Mouse (Mus musculus): Measurements from ENCODE around the gene Myh6. TPM values are rescaled to one million over a fixed set of nuclear protein-coding genes. Genes with fewer than 3 reads are reported as not detected.
"Not testable (repeated sequence)": the region's sequence is repeated elsewhere in the genome, so short reads cannot be mapped to it uniquely, and the experiment has no call there.

Gene Myh6
- total RNA-seq, 2 experiments from 2014 or later = 42.1 to 200 TPM

- no peak for DNase-seq
Measured at GRCm38 (mm10) chr14:54994869-54995186, 28.1 kb upstream of the Myh6 start.

- no peak for DNase-seq
Measured at GRCm38 (mm10) chr14:54994136-54994868, 27.6 kb upstream of the Myh6 start, which contains the start of gene Myh7. TSS of gene Myh7 (minus strand) at chr14:54994626.

- DNase-seq = no peak
Measured at GRCm38 (mm10) chr14:54993636-54994035, 26.9 kb upstream of the Myh6 start.

- DNase-seq = no peak
Measured at GRCm38 (mm10) chr14:54992196-54992595, 25.5 kb upstream of the Myh6 start.

DNA sequence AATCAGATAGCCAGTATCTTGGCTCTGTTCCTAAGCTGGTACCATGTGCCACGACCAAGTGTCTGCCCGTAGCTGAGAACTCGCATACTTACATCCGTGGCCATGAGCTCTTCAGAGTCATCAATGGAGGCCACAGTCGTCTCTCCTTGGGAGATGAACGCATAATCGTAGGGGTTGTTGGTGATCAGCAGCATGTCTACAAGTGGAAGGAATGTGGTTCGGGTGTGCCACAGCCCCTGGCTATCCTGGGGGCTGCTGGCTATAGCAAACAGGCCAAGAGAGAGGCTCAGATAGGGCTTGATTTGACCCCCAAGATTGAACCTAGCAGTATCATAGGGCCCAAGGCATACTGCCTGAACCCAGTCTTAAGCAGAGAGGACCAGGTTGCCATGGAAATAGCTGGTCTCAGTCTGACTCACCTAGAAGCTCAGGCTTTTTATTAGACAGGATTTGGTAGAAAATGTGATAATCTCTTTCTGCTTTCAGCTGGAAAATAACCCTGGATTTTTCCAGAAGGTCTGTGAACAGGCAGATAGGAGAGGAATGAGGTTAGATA, 23.2 kb upstream of the Myh6 start:
- no peak for DNase-seq

DNA sequence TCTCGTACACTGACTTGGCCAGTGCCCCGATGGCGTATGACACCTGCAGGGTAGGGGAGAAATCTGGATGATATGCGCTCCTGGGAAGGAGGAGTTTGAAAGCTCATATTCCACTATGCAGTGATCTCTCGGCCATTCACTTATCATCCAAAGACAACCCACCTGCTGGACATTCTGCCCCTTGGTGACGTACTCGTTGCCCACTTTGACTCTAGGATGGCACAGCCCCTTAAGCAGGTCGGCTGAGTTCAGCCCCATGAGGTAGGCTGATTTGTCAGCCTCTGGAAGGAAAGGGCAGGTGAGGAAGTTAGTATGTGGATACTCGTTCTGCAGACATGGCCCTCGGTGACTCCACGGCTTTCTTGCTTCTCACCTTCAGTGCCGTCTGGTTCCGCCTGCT, 22.2 kb upstream of the Myh6 start:
- no peak for DNase-seq

DNA sequence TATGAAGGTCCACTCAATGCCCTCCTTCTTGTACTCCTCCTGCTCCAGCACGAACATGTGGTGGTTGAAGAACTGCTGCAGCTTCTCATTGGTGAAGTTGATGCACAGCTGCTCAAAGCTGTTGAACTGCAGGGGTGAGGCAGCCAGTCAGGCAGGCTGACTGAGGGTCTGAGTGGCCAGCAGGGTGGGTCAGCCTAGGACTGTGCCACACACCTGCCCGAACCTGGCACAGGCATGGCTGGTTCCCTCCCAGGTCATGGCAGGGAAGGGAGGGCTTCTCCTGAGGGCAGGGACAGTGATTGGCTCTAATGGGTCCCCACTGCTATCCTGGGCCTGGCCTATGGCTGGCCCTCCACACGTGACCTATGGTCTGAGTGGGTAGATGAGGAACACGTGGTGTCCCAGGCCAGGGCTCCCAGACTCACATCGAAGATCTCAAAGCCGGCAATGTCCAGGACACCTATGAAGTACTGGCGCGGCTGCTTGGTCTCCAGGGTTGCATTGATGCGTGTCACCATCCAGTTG, 21.7 kb upstream of the Myh6 start:
- DNase-seq = not testable (repeated sequence)

DNA sequence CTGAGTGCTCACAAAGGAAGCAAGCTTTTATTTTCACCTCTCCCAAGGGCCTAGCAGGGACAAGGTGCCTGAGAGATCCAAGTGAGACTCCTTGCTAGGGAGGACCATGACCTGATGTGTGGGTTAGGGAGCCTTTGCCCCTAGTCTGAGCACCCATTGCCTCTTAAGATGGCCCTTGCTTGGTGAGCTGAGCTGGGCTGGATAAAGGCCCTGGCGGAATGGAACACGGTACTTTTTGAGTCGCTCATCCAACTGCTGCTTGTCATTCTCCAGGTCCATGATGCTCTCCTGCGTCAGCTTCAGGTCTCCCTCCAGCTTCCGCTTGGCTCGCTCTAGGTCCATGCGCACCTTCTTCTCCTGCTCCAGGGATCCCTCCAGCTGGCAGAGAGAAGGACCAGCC, 15.2 kb upstream of the Myh6 start:
- no peak for DNase-seq

DNA sequence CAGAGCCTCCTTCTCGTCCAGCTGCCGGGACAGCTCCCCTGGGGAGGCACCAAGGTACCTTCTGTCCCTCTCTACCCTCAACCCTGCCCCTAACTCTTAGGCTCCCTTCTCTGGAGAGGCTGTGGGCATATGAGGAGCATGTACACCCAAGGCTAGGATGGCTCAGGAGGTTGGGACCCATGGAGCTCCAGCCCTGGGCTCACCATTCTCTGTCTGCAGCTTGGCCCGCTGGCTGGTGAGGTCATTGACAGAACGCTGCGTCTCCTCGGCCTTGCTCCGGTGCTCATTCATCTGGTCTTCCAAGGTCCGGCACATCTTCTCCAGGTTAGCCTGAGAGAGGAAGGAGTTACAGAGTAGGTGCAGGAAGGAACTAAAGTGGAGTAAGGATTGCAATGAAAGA, 11.9 kb upstream of the Myh6 start:
- DNase-seq = no peak

- no peak for DNase-seq
Measured at GRCm38 (mm10) chr14:54976633-54977032, 9.9 kb upstream of the Myh6 start, which contains the start of gene Gm17428. TSS of gene Gm17428 (plus strand) at chr14:54976933.

- DNase-seq = no peak
Measured at GRCm38 (mm10) chr14:54974068-54974791, 7.5 kb upstream of the Myh6 start.

- DNase-seq = not testable (repeated sequence)
Measured at GRCm38 (mm10) chr14:54972786-54973185, 6.1 kb upstream of the Myh6 start.

DNA sequence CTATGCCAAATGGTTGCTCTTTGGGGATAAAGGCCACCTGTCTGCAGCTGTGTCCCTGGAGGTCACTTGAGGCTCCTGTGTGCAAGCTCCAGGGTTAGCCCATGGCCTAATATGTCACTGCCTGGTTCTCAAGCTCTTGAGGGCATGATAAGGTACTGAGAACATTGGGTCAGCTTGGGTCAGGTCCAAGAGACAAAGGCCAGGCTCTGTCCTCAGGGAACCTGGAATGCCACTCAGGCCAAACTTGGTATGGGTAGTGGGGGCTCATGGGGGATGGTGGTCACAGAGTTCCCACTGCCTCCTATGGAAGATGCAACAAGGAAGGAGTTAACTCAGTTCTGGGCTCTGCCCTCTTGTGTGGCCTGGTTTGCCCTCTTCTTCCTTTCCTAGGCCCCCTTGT, 1.6 kb upstream of the Myh6 start:
- no peak for DNase-seq

- no peak for DNase-seq
Measured at GRCm38 (mm10) chr14:54967874-54968273, 1.1 kb upstream of the Myh6 start.

- DNase-seq = no peak
Measured at GRCm38 (mm10) chr14:54965631-54966030, 1.1 kb downstream of the Myh6 start.

DNA sequence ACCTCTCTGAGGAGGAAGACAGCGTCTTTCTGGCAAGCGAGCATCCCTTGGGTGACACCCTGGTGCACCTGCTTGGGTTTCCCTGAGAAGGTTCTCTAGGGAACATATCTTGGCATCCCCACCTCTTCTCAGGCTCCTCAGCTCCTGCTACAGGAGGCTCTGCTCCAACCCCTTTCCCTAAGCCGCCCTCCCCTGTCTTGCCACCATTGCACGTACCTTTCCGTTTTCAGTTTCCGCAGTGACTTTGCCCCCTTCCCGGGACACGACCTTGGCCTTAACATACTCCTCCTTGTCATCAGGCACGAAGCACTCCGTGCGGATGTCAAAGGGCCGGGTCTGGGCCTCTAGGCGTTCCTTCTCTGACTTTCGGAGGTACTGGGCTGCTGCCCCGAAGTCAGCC, 1.7 kb downstream of the Myh6 start:
- DNase-seq = no peak

DNA sequence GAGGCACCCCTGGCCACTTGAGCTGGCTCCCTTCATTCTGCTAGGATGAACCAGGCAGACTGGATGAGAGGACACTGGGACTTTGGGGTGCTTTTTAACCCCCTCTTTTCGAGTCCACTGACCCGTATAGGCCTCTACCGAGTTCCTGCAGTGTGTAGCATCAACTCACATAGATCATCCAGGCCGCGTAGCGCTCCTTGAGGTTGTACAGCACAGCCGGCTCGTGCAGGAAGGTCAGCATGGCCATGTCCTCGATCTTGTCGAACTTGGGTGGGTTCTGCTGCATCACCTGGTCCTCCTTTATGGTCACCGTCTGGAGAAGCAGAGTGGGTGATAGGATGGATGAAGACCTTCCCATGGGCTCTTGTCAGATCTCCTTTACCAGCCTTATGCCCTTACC, 3.0 kb downstream of the Myh6 start:
- no peak for DNase-seq

GRCm38 (mm10) chr14:54962714-54963113, 4.0 kb downstream of the Myh6 start:
- DNase-seq = no peak

DNA sequence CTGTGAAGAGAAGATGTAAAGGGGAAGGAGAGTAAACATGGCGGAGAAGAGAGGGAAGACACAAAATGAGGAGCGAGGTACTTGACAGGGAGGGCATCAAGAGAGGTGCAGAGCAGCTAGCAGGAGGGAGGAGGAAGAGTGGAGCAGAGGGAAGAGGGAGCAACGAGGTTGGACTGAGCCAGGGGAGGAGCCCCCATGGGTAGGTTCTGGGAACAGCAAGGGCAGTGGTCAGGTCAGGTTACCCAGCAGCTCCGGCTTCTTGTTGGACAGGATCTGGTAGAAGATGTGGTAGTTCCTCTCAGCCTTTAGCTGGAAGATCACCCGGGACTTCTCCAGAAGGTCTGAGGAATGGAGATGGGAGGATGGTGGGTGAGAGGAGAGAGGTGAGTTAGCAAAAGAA, 5.2 kb downstream of the Myh6 start:
- DNase-seq = no peak

- no peak for DNase-seq
Measured at GRCm38 (mm10) chr14:54960769-54961168, 6.0 kb downstream of the Myh6 start.

GRCm38 (mm10) chr14:54959853-54960613, 6.7 kb downstream of the Myh6 start:
- DNase-seq = not testable (repeated sequence)

- DNase-seq = no peak
Measured at GRCm38 (mm10) chr14:54959197-54959596, 7.5 kb downstream of the Myh6 start.

DNA sequence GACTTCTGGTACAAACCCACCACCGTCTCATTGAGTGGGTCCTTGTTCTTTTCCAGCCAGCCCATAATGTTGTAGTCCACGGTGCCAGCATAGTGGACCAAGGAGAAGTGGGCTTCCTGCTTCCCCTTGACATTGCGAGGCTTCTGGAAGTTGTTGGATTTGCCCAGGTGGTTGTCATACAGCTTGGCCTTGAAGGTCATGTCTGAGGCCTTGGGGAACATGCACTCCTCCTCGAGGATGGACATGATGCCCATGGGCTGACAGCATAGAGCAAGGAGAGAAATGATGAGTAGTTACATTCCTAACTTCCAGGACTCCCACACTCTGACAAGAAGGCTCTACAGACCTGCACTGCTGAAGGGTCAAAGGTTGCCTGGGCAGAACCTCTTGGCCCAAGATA, 8.2 kb downstream of the Myh6 start:
- DNase-seq = no peak

Measured in gastrocnemius, postnatal 25 days (tissue).